Mouse (Mus musculus) cerebellum, adult 11-12 months (tissue): ENCODE results near the gene Lactbl1.

Experiments
- DNase-seq: peaks from one replicate; pipeline ENCODE4 v3.0.0; 2022

The Lactbl1 gene

DNA sequence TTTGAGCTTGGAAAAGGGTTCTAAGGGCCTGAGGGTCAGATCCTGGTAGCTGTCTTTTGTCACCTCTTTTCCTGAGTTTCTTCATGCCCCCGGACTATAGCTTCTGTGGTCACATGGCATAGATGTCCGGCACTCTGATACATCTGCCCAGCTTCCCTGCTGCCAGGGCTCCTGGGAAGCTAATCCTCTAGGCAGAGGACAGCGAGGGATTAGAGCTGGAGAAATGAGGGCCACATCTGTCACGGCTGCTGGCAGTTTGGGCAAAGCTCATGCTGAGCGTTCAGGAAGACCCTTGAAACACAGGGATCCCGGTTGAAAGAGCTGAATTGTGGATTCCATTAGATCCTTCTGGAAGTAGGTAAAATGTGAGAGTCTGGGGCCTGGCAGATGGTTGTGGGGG, at the start of gene Lactbl1:
Gene Lactbl1, plus strand, starts transcription at position 234 of the 400 bp plus-strand sequence.
- no peak for DNase-seq

DNA sequence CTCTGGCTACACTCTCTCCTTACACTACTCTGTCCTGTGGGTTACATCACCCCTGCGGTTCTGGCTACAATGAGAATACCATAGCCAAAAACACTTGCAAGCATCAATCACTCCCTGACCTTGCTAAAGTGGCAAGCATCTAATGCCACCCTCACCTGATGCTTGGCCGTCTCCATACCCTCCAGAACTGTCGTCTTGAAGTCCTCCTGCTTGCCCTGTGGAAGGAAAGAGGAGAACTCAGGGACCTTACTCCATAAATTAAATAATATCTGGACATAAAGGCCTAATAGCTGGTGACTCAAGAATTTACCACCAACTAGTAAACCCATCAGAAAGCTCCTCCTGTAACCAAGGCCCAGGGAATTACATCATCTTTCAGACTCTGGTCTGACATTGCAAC, 40.5 kb upstream of the Lactbl1 start:
- DNase-seq = no peak

DNA sequence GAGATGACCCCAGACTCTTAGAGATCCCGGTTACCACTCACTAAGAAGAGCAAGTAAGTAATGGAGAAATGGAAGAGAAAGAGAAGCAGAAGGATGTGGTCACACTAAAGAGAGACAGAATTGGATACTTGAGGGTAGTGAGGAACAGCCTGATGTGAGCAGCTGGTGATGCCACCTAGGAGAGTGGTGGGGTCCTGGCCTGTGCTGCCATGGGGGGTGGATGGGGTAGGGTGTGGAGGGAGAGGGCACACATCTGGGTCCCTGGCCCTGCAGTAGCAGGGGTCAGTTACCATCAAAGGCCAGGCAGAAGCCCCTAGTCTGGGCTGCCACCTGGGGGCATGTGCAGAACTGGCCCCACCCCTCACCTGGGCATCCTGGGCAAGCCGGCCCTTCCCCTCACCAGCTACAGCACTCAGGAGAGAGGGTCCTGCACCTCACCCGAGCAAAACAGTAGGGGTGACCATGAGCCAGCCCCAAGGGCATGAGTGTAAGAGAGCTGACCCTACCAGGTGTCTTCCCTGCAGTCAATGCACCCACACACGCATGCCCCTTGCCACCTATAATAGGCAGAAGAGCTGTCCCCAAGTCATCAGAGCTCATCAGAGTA, 35.1 kb upstream of the Lactbl1 start:
- no peak for DNase-seq

DNA sequence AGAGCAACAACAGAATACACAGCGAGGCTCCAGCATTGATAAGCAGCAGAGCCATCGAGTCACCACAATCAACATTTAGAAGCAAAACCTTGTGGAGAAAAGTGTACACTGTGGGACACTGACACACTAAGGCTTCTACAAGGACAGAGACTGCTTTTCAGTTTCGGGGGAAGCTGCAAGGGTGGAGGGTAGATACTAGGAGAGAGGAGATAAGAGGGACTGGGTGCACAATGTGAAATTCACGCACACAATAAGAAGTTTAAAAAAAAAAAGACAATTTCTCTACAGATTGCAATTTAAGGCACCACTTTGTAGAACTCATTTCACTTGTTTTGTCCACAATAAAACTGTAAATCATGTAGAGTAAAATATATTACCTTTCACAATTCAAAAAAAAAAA, 34.4 kb upstream of the Lactbl1 start:
- DNase-seq = no peak

DNA sequence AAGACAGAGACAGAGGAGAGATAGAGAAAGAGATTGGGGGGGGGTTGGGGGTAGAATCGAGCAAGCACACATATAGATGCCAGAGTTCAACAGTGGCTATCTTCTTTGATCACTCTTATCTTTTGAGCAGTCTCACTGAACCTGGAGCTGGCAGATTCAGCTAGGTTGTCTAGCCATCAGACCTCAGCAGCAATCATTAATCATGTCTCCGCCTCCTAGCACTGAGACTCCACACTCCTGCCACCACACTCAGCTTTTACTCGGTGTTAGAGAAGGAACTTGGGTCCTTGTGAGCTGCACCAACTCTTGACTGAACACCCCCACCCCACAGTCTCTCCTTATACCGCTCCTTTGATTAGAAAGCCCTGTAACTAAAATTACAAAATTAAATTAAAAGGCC, 30.3 kb upstream of the Lactbl1 start:
- no peak for DNase-seq

DNA sequence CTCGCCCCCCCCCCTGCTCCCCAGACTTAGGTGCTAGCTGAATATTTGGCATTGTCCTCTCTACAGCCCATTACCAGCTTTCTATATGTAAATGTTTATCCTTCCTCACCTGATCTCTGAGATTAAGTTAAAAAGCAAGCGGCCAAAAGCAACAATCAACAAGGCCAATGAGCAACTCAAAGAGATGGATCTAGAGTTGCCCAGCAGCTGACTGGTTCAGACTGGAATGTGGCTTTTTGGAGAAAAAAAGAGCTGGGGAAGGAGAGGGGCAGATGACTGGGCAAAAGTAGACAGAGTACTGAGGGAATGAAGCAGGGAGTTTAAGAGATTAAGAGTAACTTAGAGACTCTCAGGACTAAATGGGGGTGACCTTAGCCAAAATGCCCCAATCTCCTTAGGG, 28.4 kb upstream of the Lactbl1 start:
- DNase-seq = no peak

DNA sequence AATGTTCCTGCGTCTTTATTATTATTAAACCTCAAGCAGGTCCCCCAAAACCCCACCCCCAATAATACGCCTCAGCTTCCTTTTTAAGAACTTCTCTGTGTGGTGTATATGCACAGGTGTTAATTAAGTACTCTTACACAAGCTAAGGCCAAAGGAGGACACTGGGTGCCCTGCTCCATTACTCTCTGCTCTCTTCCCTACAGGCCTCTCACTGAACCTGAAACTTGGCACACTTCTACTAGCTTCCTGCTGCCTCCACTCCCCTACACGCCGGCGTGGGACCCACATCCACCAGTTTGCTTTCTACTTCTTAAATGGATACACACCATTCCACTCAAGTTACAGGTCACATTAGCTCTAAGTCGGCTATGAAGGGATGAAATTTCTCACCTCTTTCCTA, 27.2 kb upstream of the Lactbl1 start:
- DNase-seq = no peak

DNA sequence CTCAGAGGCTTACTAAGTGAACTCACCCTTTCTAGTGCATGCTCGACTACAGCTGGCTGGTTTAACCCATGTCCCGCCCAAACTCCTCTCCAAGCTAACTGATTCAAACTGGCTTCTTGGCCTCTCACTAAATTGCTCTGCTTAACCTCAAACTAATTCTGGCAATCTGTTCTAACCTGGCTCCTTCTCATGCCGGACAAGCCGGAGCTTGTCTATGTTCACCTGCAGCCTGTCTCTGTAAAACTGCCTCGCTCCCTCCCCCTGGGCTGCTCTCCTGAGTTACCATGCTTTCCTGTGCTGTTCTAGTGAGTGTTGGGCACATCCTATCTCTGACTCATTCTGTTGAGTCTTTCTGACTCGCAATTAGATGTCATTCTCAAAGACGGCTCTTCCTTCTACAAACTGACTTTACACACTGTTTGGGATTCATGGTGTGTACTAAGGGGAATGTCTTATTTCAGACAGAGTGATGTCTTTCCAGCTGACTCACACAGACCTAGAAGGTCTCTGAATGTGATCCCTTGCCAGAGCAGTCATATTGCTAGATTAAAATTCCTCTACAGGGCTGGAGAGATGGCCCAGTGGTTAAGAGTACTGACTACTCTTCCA, 24.0 kb upstream of the Lactbl1 start:
- no peak for DNase-seq

DNA sequence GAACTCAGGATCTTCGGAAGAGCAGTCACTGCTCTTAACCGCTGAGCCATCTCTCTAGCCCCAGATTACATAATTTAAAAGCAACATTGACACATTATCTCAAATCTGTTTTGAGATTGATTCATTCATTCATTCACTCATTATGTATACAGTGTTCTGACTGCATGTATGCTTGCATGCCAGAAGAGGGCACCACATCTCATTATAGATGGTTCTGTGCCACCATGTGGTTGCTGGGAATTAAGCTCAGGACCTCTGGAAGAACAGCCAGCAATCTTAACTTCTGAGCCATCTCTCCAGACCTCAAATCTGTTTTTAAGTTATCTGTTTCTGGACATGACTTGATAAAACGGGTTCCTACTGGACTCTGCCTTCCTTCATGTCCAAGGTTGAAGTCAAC, 22.6 kb upstream of the Lactbl1 start:
- DNase-seq = no peak

DNA sequence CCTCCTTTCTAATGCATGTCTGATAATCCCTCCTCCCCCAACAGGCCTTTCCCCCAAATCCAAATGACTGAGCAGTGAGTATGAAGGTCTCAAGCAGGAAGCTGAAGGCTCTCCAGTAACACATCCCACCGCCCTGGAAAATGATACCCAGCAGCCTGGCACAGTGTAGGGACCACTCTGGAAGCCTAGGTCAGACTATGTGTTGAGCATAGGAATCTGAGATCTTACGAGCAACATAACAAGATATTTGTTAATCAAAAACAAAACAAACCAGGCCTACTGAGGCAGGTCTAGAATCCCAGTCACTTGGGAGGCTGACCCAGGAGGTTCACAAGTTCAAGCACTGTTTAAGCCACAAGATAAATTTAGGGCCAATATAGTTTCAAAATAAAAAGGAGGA, 21.9 kb upstream of the Lactbl1 start:
- DNase-seq = no peak

DNA sequence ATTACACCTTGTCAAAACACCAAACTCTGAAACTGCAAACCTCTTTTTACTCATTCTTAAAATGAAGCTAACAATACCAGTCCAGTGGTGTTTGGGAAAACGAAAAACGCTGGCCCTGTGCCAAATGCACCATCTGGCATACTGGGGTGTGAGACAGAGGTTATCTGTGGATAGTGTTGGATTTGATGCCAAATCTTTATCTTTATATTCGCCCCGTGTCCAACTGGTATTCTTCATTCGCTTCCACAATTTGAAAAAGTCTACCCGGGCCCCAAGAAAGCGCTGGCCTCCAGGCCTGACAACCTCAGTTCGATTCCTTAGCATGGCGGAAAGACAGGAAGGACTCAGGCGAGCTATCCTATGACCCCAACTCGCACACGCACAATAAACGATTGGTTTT, 20.9 kb upstream of the Lactbl1 start:
- DNase-seq = peak; percentile 55

DNA sequence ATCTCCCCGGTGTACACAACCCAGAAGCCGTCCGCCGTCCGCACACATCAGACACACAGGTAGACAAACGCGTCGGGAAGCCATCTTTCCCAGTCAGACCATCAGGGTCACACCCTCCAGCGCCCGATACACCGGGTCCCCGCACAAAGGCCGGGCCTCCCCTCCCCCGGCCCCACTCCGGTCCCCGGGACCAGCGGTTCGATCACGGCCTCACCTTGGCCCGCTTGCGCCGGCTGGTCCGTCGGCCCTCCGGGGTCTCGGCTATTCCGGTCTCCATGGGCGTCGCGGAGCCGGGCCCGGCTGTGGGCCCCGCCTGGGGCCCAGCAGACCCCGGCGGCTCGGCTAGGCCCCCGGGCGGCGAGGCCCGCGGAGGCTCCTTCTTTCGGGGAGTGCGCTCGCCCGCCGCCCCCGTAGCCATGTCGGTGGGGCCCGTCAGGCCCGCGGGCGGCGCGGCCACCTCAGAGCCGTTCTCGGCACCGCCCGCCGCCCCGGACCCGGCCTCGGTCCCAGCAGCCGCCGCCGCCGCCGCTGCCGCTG, 20.3 kb upstream of the Lactbl1 start:
- peak; percentile 40 for DNase-seq

DNA sequence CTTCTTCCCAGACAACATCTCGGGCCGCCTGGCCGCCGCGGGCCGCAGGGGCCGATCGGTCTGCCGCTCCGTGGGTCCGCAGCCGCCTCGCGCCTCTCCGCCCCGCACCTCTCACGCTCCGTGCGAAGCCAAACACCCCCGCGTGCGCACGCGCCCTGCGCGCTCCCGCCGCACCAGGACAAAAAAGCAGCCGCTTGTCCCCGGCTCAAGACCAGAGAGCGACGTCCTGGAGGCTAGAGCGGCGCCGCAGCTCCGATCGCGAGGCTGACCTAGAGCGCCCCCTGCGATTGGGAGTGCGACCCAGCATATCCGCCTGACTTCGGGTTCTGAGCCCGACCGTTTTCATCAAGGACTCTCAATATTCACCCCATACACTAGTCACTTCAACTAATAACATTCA, 19.9 kb upstream of the Lactbl1 start, which contains the start of gene Kdm1a:
Gene Kdm1a, minus strand, starts transcription at position 156 of the 400 bp plus-strand sequence.
- DNase-seq = peak; percentile 94

DNA sequence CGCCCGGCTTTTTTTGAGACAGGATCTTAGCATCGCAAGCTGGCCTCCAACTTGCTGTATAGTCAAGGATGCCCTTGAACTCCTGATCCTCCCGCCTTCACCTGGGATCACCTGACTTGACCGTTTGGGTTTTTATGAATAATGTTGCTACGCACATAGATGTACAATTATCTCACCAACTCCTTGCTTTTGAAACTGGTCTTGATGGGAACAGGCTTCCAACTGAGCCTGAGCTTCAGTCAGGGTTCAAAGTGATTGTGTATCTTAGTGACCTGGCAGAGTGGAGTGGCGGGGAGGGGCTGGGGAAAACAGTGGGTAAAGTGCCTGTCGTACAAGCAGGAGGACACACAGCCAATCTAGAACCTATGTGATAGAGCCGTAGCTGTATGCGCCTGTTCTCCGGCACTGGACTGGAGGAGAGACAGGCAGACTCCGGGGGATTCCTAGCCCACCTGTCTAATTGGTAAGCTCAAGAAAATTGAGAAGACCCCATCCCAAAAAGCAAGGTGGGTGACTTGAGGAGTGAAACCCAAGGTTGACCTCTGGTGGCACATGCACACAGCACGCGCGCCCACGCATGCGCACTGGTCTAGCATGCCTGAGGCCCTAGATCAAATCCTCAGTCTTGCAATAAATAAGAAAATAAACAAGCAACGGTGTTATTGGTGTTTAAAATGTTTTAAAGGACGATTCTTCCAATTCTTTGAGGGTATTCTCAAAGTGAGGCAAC, 16.5 kb upstream of the Lactbl1 start:
- no peak for DNase-seq

DNA sequence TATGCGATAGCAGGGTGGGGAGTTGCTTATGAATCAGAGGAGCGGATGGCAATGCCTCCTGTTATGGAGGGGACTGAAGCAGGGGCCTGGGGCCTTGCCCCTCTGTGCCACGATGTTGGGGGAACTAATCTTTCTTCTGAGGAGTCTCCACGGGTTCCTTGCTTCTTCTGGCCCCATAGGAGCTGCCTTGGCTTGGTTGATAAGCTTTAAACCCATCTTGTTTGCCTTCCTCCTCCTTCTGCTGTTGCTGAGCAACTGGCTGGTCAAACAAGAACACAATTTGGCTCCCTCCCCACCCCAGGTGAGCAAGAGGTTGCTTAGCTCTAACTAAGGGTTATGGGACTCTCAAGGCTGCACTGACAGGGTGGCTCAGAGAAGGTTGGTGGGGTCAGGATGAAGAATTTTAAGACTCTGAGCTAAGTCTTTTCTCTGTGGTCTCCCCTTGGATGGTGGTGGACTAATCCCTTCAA, 12.0 kb upstream of the Lactbl1 start, which contains the start of gene Tex46:
Gene Tex46, plus strand, starts transcription at position 51 of the 470 bp plus-strand sequence.
- DNase-seq = no peak

DNA sequence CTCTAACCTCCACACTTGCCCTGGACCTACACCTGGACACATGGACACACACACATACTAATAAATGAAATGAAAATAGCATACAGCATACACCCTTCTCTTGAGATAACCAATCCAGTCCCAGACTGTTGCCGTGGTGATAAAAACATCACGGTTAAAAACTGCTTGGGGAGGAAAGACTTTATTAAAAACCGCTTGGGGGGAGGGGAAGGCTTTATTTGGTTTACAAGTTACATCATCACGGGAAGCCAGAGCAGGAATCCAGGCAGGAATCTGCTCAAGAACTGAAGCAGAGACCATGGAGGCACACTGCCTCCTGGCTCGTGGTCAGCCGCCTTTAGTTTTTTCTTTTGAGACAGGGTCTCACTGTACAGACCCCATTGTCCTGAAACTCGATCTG, 8.8 kb upstream of the Lactbl1 start:
- no peak for DNase-seq

DNA sequence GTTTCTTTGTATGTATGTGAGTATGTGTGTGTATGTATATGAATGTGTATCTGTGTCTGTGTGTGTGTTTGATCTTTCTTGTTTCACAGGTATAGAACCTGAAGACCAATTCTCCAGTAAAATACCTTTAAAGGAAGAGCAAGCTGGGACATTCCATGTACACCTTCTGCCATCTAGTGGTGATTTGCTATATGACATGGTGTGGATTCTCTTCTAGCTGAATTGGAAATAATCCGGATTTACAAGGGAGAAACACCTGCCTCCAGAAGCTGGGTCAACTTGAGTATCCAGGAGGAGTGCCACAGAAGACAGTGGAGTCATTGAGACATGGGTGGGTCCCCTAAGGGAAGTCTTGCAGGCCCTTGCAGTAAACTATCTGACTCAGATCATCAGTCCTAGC, 1.1 kb upstream of the Lactbl1 start:
- no peak for DNase-seq

DNA sequence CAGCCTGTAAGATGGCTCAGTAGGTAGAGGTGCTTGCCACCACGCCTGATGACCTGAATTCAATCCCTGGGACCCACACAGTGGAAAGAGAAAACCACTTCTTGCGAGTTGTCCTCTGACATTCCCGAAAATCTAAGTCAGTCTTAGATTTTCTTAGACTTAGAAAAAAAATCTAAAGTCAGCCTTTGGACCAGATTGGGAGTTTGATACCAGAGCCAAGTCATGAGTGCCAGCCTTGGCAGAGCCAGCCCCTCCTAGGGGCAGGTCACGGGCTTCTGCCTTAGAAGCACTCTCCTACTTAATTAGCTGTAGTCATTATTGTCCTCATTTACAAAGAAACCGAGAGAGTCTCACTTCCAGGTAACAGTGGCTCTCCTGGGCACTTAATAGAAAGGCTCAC, 465 bp upstream of the Lactbl1 start:
- no peak for DNase-seq

DNA sequence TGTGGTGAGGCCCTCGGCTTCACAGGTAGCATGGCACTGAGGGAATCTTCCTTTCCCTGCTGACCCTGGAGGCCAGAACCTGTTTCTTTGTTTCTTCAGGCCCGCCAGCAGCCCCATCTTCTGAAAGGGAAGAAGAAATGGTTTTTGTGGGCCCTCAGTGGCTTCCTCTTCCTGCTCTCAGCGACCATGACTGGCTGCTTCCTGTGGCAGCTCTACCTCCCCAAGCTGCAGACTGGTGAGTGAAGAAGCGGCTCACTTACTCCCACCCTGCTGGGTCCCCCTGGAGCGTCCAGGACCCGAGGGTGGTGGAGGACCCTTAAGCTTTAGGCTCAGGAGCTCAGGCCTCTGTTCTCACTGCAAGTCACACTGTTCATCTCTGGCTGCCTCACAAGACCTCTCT, 4.2 kb downstream of the Lactbl1 start:
- no peak for DNase-seq

DNA sequence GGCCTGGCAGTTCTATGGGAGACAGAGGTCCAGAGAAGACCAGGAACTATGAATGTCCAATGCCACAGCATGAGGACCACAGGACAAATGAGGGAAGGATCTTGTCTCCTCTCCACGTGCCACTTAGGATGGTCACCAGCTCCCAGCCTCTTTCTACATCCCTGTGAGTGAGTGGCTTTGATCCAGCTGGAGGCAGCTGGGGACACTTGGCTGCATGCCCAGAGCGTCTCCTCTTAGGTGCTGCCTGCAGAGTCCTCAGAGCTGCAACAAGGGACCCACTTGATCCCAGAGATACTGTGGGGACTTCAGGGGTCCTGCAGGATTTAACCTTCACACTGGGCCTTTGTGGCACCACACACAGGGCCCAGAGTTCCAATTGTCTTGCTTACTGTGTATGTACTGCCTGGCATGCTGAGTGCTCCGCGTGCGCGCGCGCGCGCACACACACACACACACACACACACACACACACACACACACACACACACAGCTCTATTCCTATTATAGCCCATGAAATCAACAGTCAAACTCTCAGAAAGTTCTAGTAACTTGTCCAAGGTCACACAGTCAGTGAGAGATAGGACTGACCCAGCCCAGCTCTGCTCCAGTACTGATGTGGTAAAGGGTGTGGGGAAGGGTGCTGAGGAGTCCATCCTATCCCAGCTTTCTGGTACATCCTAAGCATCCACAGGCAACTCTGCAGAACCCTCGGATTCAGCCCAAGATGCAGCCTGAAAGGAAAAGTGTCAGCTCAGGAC, 9.0 kb downstream of the Lactbl1 start:
- no peak for DNase-seq

DNA sequence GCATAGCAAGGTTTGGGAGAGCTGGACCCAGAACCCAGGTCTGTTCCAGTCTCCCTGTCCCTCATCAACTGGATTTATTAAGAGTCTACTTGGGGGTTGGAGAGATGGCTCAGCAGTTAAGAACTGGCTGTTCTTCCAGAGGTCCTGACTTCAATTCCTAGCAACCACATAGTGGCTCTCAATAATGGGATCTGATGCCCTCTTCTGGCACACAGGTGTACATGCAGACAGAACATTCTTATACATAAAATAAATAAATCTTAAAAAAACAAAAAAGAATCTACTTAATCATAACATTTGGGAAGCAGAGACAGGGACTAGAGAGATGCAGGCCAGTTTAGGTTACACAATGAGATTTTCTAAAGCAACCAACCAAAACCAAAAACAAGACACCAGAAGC, 13.6 kb downstream of the Lactbl1 start:
- DNase-seq = no peak

DNA sequence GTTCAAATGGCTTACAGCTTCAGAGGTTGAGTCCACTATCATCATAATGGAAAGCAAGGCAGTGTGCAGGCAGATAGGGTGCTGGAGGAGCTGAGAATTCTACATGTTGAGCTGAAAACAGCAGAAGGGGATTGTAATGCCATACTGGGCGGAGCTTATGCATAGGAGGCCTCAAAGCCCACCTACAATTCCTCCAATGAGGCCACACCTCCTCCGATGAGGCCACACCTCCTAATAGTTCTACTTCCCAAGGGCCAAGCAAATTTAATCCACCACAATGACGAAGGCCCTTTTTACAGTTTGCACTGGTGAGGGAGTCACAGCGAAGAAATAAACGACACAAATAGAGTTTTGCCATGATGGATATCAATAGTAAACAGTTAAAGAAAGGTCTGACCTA, 14.1 kb downstream of the Lactbl1 start:
- DNase-seq = no peak

DNA sequence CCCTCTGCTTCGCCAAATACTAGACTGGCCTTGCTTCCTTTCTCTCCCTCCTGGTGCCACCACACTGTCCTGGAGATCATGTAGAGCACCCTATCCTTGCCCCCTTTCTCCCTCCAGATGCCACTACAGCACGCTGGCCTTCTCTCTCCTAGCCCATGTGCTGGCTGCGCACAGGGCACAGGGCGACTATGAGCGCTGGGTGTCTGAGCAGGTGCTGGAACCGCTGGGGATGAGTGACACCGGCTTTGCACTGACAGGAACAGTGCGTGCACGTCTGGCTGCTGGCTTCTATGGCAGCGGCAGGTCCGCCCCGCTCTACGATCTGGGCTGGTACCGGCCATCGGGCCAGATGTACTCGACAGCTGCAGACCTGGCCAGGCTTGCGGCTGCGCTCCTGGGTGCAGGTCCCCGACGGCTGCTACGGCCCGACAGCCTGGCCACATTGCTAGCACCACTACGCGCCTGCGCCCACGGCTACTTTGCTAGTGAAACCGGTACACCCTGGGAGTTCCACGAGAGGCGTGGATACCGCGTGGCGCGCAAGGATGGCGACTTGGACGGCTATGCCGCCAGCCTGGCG, 14.7 kb downstream of the Lactbl1 start:
- no peak for DNase-seq
